Mouse (Mus musculus) layer of hippocampus, adult 9-10 months (tissue): ENCODE measurements at regions not wholly inside any gene's neighbourhood (a gene's known extent, or its start where the extent isn't known, plus 50 kb on each side); places are given as distances from the start of the nearest gene placed in this dataset.

Experiments used
- DNase-seq: peaks from one replicate; pipeline ENCODE4 v3.0.0; 2022; ENCODE audit warnings: low spot score

GRCm38 (mm10) chr16:76591956-76592768 is 218.5 kb upstream of the Nrip1 start:
- no peak for DNase-seq

DNA sequence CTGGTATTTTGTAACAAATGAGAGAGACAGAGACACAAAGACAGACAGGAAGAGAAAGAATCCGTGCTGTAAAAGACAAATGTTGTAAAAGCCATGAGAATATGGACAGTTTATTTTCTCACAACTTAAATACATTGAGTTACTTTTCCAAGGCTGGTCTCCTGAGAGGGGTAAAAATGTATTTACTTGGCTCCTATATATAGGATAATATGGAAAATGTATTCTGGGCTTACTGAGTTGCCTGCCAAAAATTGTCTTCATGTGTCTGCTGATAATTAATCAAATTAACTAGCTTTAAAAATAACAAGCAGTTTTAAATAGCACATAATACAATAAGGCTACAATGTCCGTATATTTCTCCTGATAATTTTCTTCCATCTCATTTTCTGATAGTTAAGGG is 216.2 kb upstream of the Nrip1 start:
- DNase-seq, result no peak

GRCm38 (mm10) chr16:76577206-76577605 is 203.6 kb upstream of the Nrip1 start:
- DNase-seq, result no peak

- peak; percentile 27 for DNase-seq
Observed at GRCm38 (mm10) chr16:76575281-76575680, 201.7 kb upstream of the Nrip1 start.

DNA sequence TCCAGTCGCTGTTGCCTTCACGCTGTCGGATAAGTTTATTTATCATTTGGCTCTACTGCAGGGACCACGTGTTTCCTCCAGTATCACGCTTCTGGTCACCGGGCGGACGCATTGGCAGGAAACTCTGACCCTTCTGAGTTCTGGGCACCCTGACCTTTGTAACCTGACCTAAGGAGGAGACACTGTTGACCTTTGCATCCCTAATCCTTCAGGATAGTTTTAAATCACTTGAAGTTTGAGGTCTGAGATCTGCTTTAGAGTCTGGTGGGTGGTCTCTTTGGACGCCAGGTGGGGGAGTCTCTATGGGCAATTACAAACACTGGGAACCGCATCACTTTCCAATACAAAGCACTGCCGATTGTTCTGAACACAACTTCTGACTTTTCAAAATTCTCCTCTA is 192.6 kb upstream of the Nrip1 start:
- DNase-seq, result no peak

GRCm38 (mm10) chr16:76554846-76555245 is 181.2 kb upstream of the Nrip1 start:
- DNase-seq, result no peak

DNA sequence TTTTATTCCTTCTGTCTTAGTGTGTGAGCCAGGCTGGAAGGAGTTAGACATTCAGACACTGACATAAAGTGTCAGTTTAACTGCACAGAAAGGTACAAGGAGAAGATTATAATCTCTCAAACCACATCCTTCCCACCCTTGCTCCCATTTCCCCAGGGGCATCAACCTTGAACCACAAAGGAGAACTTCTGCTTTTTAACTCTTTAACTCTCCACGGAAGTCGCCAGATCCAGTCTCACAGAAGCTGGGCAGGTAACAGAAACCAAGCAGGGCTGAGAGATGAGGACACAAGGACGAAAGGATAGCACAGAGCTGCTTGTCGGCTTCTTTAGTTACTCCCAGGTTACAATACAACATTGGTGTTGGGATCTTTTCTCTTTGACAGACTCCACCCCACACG is 176.0 kb upstream of the Nrip1 start:
- DNase-seq, result no peak

DNA sequence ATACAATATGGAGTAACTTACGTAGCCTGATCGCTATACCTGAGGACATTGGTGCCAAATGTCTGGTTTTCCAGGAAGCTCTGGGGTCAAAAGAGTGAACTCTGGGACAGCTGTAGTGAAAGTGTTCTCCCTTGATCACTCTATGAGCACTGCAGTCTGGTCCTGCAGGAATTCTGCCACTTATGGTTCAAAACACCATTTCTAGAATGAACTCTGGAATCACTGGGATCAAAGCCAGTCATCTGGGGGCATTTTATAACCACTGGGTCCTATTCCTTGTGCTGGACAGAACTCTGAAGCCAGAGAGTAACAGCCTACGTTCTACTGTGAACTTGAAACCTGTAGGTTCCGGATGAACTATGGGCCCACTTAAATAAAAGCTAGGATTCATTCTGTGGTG is 173.5 kb upstream of the Nrip1 start:
- no peak for DNase-seq

DNA sequence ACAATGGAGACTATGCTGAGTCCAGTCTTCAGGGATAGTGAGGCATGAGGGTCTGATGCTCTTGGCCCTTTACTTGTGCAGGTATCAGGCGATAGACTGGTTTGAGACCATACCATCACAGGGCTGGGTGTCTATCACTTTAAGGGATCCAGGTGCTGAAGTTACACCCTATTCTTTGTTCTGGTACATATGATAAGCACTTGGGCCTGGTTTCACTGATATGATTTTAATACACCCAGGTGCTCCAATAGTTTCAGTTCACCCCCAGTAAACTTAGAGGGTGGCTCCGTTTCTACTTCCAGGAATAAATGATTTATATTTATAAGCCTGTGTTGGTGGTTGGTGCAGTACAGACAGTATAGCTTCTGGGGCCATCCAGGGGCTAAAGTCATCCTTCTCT is 173.0 kb upstream of the Nrip1 start:
- no peak for DNase-seq

GRCm38 (mm10) chr16:76545942-76546341 is 172.3 kb upstream of the Nrip1 start:
- DNase-seq, result no peak

GRCm38 (mm10) chr16:76544972-76545371 is 171.3 kb upstream of the Nrip1 start:
- DNase-seq, result no peak

DNA sequence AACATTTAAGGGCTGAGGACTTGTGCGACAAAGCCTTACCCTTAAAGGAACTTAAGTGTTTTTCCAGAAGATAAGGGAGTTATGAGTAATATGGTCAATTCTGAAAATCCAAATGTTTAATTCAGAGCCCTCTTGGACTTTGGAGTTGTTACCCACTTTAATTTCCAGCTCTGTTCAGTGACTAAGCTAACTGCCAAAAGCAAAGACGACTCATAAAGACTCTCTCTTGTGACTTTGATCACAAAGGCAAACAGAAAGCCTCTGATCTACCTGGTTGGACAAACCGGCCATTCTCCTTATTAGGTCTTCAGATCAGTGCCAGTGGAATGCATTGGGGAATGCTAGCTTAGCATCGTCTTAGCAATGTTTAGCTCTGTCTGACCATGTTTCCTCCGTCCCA is 167.3 kb upstream of the Nrip1 start:
- no peak for DNase-seq

GRCm38 (mm10) chr16:76540328-76540923 is 166.8 kb upstream of the Nrip1 start:
- no peak for DNase-seq

GRCm38 (mm10) chr16:76539669-76540068 is 166.0 kb upstream of the Nrip1 start:
- DNase-seq, result no peak

- no peak for DNase-seq
Observed at GRCm38 (mm10) chr16:76537871-76538270, 164.2 kb upstream of the Nrip1 start.

DNA sequence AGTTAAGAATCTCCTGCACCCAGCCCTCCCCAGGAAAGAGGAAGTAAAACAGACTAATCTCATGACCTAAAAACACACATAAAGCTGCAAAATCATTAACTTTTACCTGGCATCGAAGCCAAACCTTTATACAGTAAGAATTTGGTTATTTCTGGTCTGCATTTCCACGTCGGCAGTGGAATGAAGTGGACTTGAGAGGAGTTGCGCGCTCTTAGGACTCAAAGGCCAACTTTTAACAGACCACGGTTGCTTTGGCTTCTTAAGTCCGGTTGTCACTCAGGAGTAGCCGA is 159.2 kb upstream of the Nrip1 start:
- no peak for DNase-seq

- DNase-seq, result no peak
Observed at GRCm38 (mm10) chr16:76532142-76532927, 158.7 kb upstream of the Nrip1 start.

- no peak for DNase-seq
Observed at GRCm38 (mm10) chr16:76530886-76531285, 157.3 kb upstream of the Nrip1 start.

GRCm38 (mm10) chr16:76529613-76530012 is 156.0 kb upstream of the Nrip1 start:
- no peak for DNase-seq

DNA sequence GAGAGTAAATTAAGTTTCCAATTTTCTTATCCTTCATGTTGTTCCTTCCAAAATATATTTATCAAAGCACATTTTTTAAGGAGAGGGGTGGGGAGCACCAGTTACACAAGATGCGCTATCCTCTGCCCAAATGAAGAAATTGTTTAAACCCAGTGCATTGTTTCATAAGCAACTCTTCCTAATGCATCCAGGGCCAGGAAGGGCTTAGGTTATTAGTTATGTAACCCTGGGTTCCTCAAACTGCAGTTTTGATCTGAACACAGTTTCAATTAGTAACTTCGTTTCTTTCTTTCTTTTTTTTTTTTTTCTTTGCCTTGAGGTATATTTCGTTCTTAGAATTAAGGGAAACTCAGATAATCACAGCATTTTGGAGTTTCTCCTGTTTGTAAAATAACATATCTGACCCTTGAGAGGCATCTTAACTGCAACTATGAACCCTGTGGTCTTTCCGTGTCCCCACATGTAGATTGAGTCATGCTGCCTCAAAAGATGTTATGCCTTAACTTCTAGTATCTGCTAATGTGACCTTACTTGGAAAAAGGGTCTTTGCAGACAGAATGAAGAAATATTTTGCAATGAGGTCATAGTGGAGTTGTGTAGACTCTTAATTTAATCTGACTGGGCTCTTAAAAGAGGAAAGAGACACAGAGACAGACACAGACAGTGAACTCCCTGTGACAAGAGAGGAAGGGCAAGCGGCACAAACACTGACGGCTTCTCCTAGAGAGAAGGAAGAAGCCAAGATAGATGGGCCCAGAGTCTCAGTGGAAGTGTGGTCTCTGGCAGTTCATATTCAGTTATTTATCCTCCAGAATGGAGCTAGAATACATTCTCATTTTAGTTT is 153.7 kb upstream of the Nrip1 start:
- no peak for DNase-seq

- DNase-seq, result no peak
Observed at GRCm38 (mm10) chr16:76525563-76525962, 151.9 kb upstream of the Nrip1 start.

DNA sequence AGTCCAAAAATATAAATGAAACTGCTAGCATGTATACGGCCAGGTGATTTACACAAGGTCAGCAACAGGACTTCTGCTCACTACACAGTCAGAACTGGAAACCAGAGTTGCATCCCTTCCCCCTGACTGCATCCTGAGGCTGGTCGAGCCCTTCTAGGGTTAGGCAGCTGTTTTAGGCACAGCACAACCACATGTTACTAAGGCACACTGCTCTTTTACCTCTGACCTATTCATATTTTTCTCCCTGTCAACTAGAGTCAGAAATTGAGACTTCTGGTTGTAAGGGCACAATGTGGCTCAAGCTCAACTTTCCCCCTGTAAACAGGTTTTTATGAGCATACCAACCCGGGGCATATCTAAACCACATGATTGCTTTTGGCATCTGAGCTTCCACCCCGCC is 151.3 kb upstream of the Nrip1 start:
- DNase-seq, result no peak
